Mouse (Mus musculus) small intestine, adult 2 months (tissue): ENCODE results near the gene Gm19345.

Experiments
- CTCF ChIP-seq: fragments of 200-500 bp; IDR thresholded peaks from 2 replicates; pipeline ENCODE4 v1.5.1; 2012; ENCODE audit warnings: low read depth, mild to moderate bottlenecking, control low read depth, inconsistent platforms, low read length, moderate library complexity, mixed read lengths; ENCODE audit not compliant: insufficient replicate concordance, insufficient read length; ENCODE audit errors: extremely low read depth
- POLR2A ChIP-seq: fragments of 200-500 bp; IDR thresholded peaks from 2 replicates; pipeline ENCODE4 v1.6.1; 2012; ENCODE audit warnings: low read depth, mild to moderate bottlenecking, control low read depth, inconsistent platforms, low read length, moderate library complexity

- TF ChIP-seq POLR2A (peak; percentile 33; the same call in 1 of the 2 replicates), CTCF (no peak)
These were observed 34.3 kb upstream of the Gm19345 start for GRCm38 (mm10) chr7:19817382-19818105.
